Mouse (Mus musculus) hindbrain, embryonic 16.5 days (tissue): Measurements from ENCODE around the gene Ap3b2. TPM values are rescaled to one million over a fixed set of nuclear protein-coding genes. Genes with fewer than 3 reads are reported as not detected.
"Not testable (repeated sequence)": the region's sequence is repeated elsewhere in the genome, so short reads cannot be mapped to it uniquely, and the experiment has no call there.

ENCODE experiments used
- ATAC-seq: fragments of 200-750 bp; cut with Nextera tagmentation; 2 replicates; pipeline ENCODE4 v1.8.0; 2017; ENCODE audit warnings: moderate TSS enrichment, moderate library complexity
- H3K27ac ChIP-seq: fragments of 300-500 bp; sonication (generic); 2 replicates; pipeline ENCODE4 v1.5.1; 2014; ENCODE audit warnings: low read depth, mild to moderate bottlenecking, control low read depth, low read length, moderate library complexity
- H3K27me3 ChIP-seq: fragments of 300-500 bp; sonication (generic); replicated peaks from 2 replicates; pipeline ENCODE4 v1.6.1; 2014; ENCODE audit warnings: low read length; ENCODE audit not compliant: control insufficient read depth, insufficient read depth
- H3K36me3 ChIP-seq: fragments of 300-500 bp; sonication (generic); 2 replicates; pipeline ENCODE4 v1.6.1; 2014; ENCODE audit warnings: mild to moderate bottlenecking, low read length, moderate library complexity, mixed read lengths; ENCODE audit not compliant: control insufficient read depth, insufficient read depth
- H3K4me1 ChIP-seq: fragments of 300-500 bp; sonication (generic); 2 replicates; pipeline ENCODE4 v1.6.1; 2014; ENCODE audit warnings: low read depth, low read length; ENCODE audit not compliant: control insufficient read depth, insufficient read depth
- H3K4me2 ChIP-seq: fragments of 300-500 bp; sonication (generic); 2 replicates; pipeline ENCODE4 v1.6.1; 2014; ENCODE audit warnings: mild to moderate bottlenecking, low read length, control low read depth, moderate library complexity
- H3K4me3 ChIP-seq: fragments of 300-500 bp; sonication (generic); 2 replicates; pipeline ENCODE4 v1.5.1; 2014; ENCODE audit warnings: mild to moderate bottlenecking, low read length, control low read depth, moderate library complexity
- H3K9ac ChIP-seq: fragments of 300-500 bp; sonication (generic); 2 replicates; pipeline ENCODE4 v1.6.1; 2014; ENCODE audit warnings: low read depth, mild to moderate bottlenecking, control low read depth, low read length, moderate library complexity
- H3K9me3 ChIP-seq: fragments of 300-500 bp; sonication (generic); 2 replicates; pipeline ENCODE4 v1.6.1; 2014; ENCODE audit warnings: mild to moderate bottlenecking, low read length, moderate library complexity; ENCODE audit not compliant: control insufficient read depth
- WGBS: fragments of 180-500 bp; shearing (Covaris S2); extraction: QIAGEN DNeasy Blood & Tissue Kit; methylation state at CpG from one replicate; pipeline ENCODE4 v1.1.7; 2014; 5-methylcytosine and 5-hydroxymethylcytosine counted together
- polyA plus RNA-seq: library from polyadenylated mRNA; unstranded; fragments of >200 nt; fragmentation: Nextera tagmentation; extraction: Ambion mirVana; gene quantifications from 2 replicates; pipeline ENCODE4 v1.2.1, GENCODE M21; 2015

The Ap3b2 gene
- polyA plus RNA-seq, 1 experiment from 2014 or later = 149 TPM

- H3K4me1 ChIP-seq = no peaks in the 10 kb centered on the region
- H3K4me2 ChIP-seq = no peak overlapping the region
- no peaks in the 10 kb centered on the region for H3K27me3 ChIP-seq
- no peaks in the 10 kb centered on the region for H3K9me3 ChIP-seq
- H3K4me3 ChIP-seq = no peak overlapping the region
- no peak for ATAC-seq
- 4% methylated on average over 8 of the region's 8 CpGs for WGBS
- no peak overlapping the region for H3K9ac ChIP-seq
- peaks cover 14% of the 10 kb centered on the region; the same call in 1 of the 2 replicates for H3K36me3 ChIP-seq
- no peak overlapping the region for H3K27ac ChIP-seq
These were observed 12.9 kb downstream of the Ap3b2 start for GRCm38 (mm10) chr7:81480800-81481199.

- no peak overlapping the region for H3K4me3 ChIP-seq
- H3K36me3 ChIP-seq = peaks cover 14% of the 10 kb centered on the region; the same call in 1 of the 2 replicates
- H3K4me2 ChIP-seq = no peak overlapping the region
- no peak overlapping the region for H3K9ac ChIP-seq
- no peaks in the 10 kb centered on the region for H3K27me3 ChIP-seq
- no peaks in the 10 kb centered on the region for H3K9me3 ChIP-seq
- H3K4me1 ChIP-seq = no peaks in the 10 kb centered on the region
- ATAC-seq = no peak
- WGBS = 71% methylated on average over 3 of the region's 3 CpGs
- H3K27ac ChIP-seq = no peak overlapping the region
These were observed 14.1 kb downstream of the Ap3b2 start for GRCm38 (mm10) chr7:81479531-81480090.

GRCm38 (mm10) chr7:81478261-81478660 is 15.5 kb downstream of the Ap3b2 start:
- H3K27me3 ChIP-seq, H3K4me3 ChIP-seq, H3K4me1 ChIP-seq, H3K36me3 ChIP-seq, H3K27ac ChIP-seq, H3K9ac ChIP-seq, H3K4me2 ChIP-seq, H3K9me3 ChIP-seq: not testable (repeated sequence)
- ATAC-seq = peak; percentile 55; the same call in 1 of the 2 replicates

GRCm38 (mm10) chr7:81476833-81477232 is 16.9 kb downstream of the Ap3b2 start:
- H3K4me1 ChIP-seq = no peaks in the 10 kb centered on the region
- H3K4me2 ChIP-seq = 0 out of 2 replicates have a peak overlapping the region, but pooled peaks have one; percentile 10
- WGBS = 2% methylated on average over 22 of the region's 24 CpGs
- no peaks in the 10 kb centered on the region for H3K27me3 ChIP-seq
- H3K36me3 ChIP-seq = peaks cover 6% of the 10 kb centered on the region
- H3K9me3 ChIP-seq = no peaks in the 10 kb centered on the region
- ATAC-seq = peak; percentile 55
- H3K9ac ChIP-seq = peak overlapping the region; percentile 27; the same call in 1 of the 2 replicates
- no peak overlapping the region for H3K4me3 ChIP-seq
- H3K27ac ChIP-seq = no peak overlapping the region

GRCm38 (mm10) chr7:81475221-81475620 is 18.5 kb downstream of the Ap3b2 start:
- Histone ChIP-seq H3K9ac (no peak overlapping the region), H3K4me3 (no peak overlapping the region), H3K36me3 (peaks cover 16% of the 10 kb centered on the region), H3K4me2 (no peak overlapping the region), H3K4me1 (no peaks in the 10 kb centered on the region), H3K27me3 (no peaks in the 10 kb centered on the region), H3K27ac (no peak overlapping the region), H3K9me3 (no peaks in the 10 kb centered on the region)
- WGBS = 83% methylated on average over 3 of the region's 3 CpGs
- no peak for ATAC-seq

GRCm38 (mm10) chr7:81464906-81465450 is 28.7 kb downstream of the Ap3b2 start:
- no peak for ATAC-seq
- no peaks in the 10 kb centered on the region for H3K27me3 ChIP-seq
- H3K4me2 ChIP-seq = no peak overlapping the region
- H3K36me3 ChIP-seq = peaks cover 18% of the 10 kb centered on the region
- WGBS = 80% methylated on average over 9 of the region's 9 CpGs
- no peak overlapping the region for H3K27ac ChIP-seq
- no peaks in the 10 kb centered on the region for H3K4me1 ChIP-seq
- H3K9ac ChIP-seq = no peak overlapping the region
- no peaks in the 10 kb centered on the region for H3K9me3 ChIP-seq
- H3K4me3 ChIP-seq = no peak overlapping the region

GRCm38 (mm10) chr7:81464116-81464515 is 29.6 kb downstream of the Ap3b2 start:
- H3K4me3 ChIP-seq = no peak overlapping the region
- WGBS = 2% methylated on average over 4 of the region's 4 CpGs
- H3K36me3 ChIP-seq = peaks cover 18% of the 10 kb centered on the region
- H3K4me2 ChIP-seq = no peak overlapping the region
- ATAC-seq = no peak
- H3K9me3 ChIP-seq = no peaks in the 10 kb centered on the region
- H3K4me1 ChIP-seq = no peaks in the 10 kb centered on the region
- no peak overlapping the region for H3K9ac ChIP-seq
- H3K27me3 ChIP-seq = no peaks in the 10 kb centered on the region
- no peak overlapping the region for H3K27ac ChIP-seq

- Histone ChIP-seq H3K27me3 (0 out of 2 replicates have a peak, but pooled peaks cover 2% of the 10 kb centered on the region), H3K9ac (no peak overlapping the region), H3K36me3 (peaks cover 18% of the 10 kb centered on the region), H3K4me1 (no peaks in the 10 kb centered on the region), H3K4me2 (no peak overlapping the region), H3K9me3 (no peaks in the 10 kb centered on the region), H3K4me3 (no peak overlapping the region), H3K27ac (no peak overlapping the region)
- ATAC-seq = no peak
- WGBS = 77% methylated on average over 3 of the region's 3 CpGs
These were observed 30.9 kb downstream of the Ap3b2 start for GRCm38 (mm10) chr7:81462815-81463214.

GRCm38 (mm10) chr7:81455155-81455651 is 38.5 kb downstream of the Ap3b2 start, which contains the start of gene Cpeb1:
Cpeb1 (minus strand) TSS chr7:81455465.
- peaks cover 20% of the 10 kb centered on the region for H3K4me1 ChIP-seq
- H3K9ac ChIP-seq = peak within 1 kb of the TSS; percentile 63
- no peaks in the 10 kb centered on the region for H3K9me3 ChIP-seq
- H3K27me3 ChIP-seq = peaks cover 22% of the 10 kb centered on the region
- 1% methylated on average over 28 of the region's 28 CpGs for WGBS
- H3K27ac ChIP-seq = no peak within 1 kb of the TSS
- H3K4me2 ChIP-seq = peak within 1 kb of the TSS; percentile 79
- peak within 1 kb of the TSS; percentile 67 for H3K4me3 ChIP-seq
- ATAC-seq = peak; percentile 72
- 0 out of 2 replicates have a peak, but pooled peaks cover 2% of the 10 kb centered on the region for H3K36me3 ChIP-seq
